Mouse (Mus musculus) lung, embryonic 16.5 days (tissue): ENCODE results near the gene Fam167b. TPM values are rescaled to one million over a fixed set of nuclear protein-coding genes. Genes with fewer than 3 reads are reported as not detected.

ENCODE experiments used
- ATAC-seq: fragments of 200-750 bp; cut with Nextera tagmentation; 2 replicates; pipeline ENCODE4 v1.8.0; 2017; ENCODE audit warnings: low read depth, mild to moderate bottlenecking, moderate library complexity
- H3K27ac ChIP-seq: fragments of 300-500 bp; sonication (generic); 2 replicates; pipeline ENCODE4 v1.5.1; 2014; ENCODE audit warnings: mild to moderate bottlenecking, control low read depth, low read length
- H3K27me3 ChIP-seq: fragments of 300-500 bp; sonication (generic); 2 replicates; pipeline ENCODE4 v1.6.1; 2014; ENCODE audit warnings: low read depth, low read length, mixed read lengths; ENCODE audit not compliant: control insufficient read depth, insufficient read depth
- H3K36me3 ChIP-seq: fragments of 300-500 bp; sonication (generic); 2 replicates; pipeline ENCODE4 v1.6.1; 2014; ENCODE audit warnings: low read length; ENCODE audit not compliant: control insufficient read depth, insufficient read depth
- H3K4me1 ChIP-seq: fragments of 300-500 bp; sonication (generic); replicated peaks from 2 replicates; pipeline ENCODE4 v1.6.1; 2014; ENCODE audit warnings: low read length, mixed read lengths; ENCODE audit not compliant: control insufficient read depth, insufficient read depth
- H3K4me2 ChIP-seq: fragments of 300-500 bp; sonication (generic); 2 replicates; pipeline ENCODE4 v1.6.1; 2014; ENCODE audit warnings: low read depth, low read length, control low read depth
- H3K4me3 ChIP-seq: fragments of 300-500 bp; sonication (generic); 2 replicates; pipeline ENCODE4 v1.5.1; 2014; ENCODE audit warnings: mild to moderate bottlenecking, low read length, control low read depth
- H3K9ac ChIP-seq: fragments of 300-500 bp; sonication (generic); 2 replicates; pipeline ENCODE4 v1.6.1; 2014; ENCODE audit warnings: low read length, control low read depth
- H3K9me3 ChIP-seq: fragments of 300-500 bp; sonication (generic); 2 replicates; pipeline ENCODE4 v1.6.1; 2016; ENCODE audit warnings: low read length; ENCODE audit not compliant: control insufficient read depth
- WGBS: fragments of 180-500 bp; shearing (Covaris S2); extraction: QIAGEN DNeasy Blood & Tissue Kit; methylation state at CpG from one replicate; pipeline ENCODE4 v1.1.7; 2014; 5-methylcytosine and 5-hydroxymethylcytosine counted together
- polyA plus RNA-seq: library from polyadenylated mRNA; unstranded; fragments of >200 nt; fragmentation: Nextera tagmentation; extraction: Ambion mirVana; gene quantifications from 2 replicates; pipeline ENCODE4 v1.2.1, GENCODE M21; 2015

Fam167b gene
- 5.3 and 6.3 TPM in 2 replicates for polyA plus RNA-seq

- H3K9me3 ChIP-seq: no peaks in the 10 kb centered on the region
- H3K27me3 ChIP-seq: no peaks in the 10 kb centered on the region; the same call in 1 of the 2 replicates
- peak within 1 kb of the TSS; percentile 52 for H3K27ac ChIP-seq
- peak; percentile 47; the same call in 1 of the 2 replicates for ATAC-seq
- no peak within 1 kb of the TSS for H3K4me3 ChIP-seq
- H3K9ac ChIP-seq: no peak within 1 kb of the TSS
- peaks cover 5% of the 10 kb centered on the region; the same call in 1 of the 2 replicates for H3K4me1 ChIP-seq
- H3K4me2 ChIP-seq: peak within 1 kb of the TSS; percentile 36; the same call in 1 of the 2 replicates
- no peaks in the 10 kb centered on the region for H3K36me3 ChIP-seq
- 64% methylated on average over 5 of the region's 5 CpGs for WGBS
Measured at GRCm38 (mm10) chr4:129578466-129578865, at the start of gene Fam167b. TSS of gene Fam167b (minus strand) at chr4:129578549.

GRCm38 (mm10) chr4:129626035-129626434 lies 47.7 kb upstream of the Fam167b start:
- H3K27me3 ChIP-seq: no peaks in the 10 kb centered on the region
- 63% methylated on average over 6 of the region's 6 CpGs for WGBS
- H3K4me1 ChIP-seq: peaks cover 25% of the 10 kb centered on the region
- peaks cover 35% of the 10 kb centered on the region for H3K36me3 ChIP-seq
- no peaks in the 10 kb centered on the region for H3K9me3 ChIP-seq
- H3K27ac ChIP-seq: no peak overlapping the region
- no peak overlapping the region for H3K4me3 ChIP-seq
- no peak overlapping the region for H3K4me2 ChIP-seq
- no peak for ATAC-seq
- no peak overlapping the region for H3K9ac ChIP-seq

- Histone ChIP-seq H3K27ac (no peak overlapping the region), H3K9ac (no peak overlapping the region; the same call in 1 of the 2 replicates), H3K27me3 (no peaks in the 10 kb centered on the region), H3K4me1 (peaks cover 23% of the 10 kb centered on the region), H3K36me3 (peaks cover 32% of the 10 kb centered on the region), H3K4me2 (peak overlapping the region; percentile 59; the same call in 1 of the 2 replicates), H3K4me3 (no peak overlapping the region), H3K9me3 (no peaks in the 10 kb centered on the region)
- 44% methylated on average over 4 of the region's 4 CpGs for WGBS
- ATAC-seq: no peak
Measured at GRCm38 (mm10) chr4:129625496-129625895, 47.1 kb upstream of the Fam167b start.

GRCm38 (mm10) chr4:129625029-129625370 lies 46.7 kb upstream of the Fam167b start:
- Histone ChIP-seq H3K9ac (peak overlapping the region; percentile 11), H3K9me3 (no peaks in the 10 kb centered on the region), H3K36me3 (peaks cover 27% of the 10 kb centered on the region), H3K27me3 (no peaks in the 10 kb centered on the region), H3K4me2 (peak overlapping the region; percentile 59), H3K4me3 (peak overlapping the region; percentile 68), H3K27ac (peak overlapping the region; percentile 87), H3K4me1 (peaks cover 23% of the 10 kb centered on the region)
- 4% methylated on average over 6 of the region's 6 CpGs for WGBS
- peak; percentile 30 for ATAC-seq

GRCm38 (mm10) chr4:129624281-129625028 lies 46.1 kb upstream of the Fam167b start:
- H3K4me2 ChIP-seq: peak overlapping the region; percentile 59
- H3K36me3 ChIP-seq: peaks cover 23% of the 10 kb centered on the region
- H3K27me3 ChIP-seq: no peaks in the 10 kb centered on the region
- no peaks in the 10 kb centered on the region for H3K9me3 ChIP-seq
- peak overlapping the region; percentile 82 for H3K9ac ChIP-seq
- WGBS: under 1% methylated on average over 18 of the region's 18 CpGs
- peaks cover 23% of the 10 kb centered on the region for H3K4me1 ChIP-seq
- peak; percentile 93 for ATAC-seq
- H3K4me3 ChIP-seq: peak overlapping the region; percentile 68
- peak overlapping the region; percentile 87 for H3K27ac ChIP-seq

- H3K4me3 ChIP-seq: peak within 1 kb of the TSS; percentile 68
- H3K27me3 ChIP-seq: no peaks in the 10 kb centered on the region
- peak; percentile 55 for ATAC-seq
- H3K9me3 ChIP-seq: no peaks in the 10 kb centered on the region
- 0% methylated on average over 10 of the region's 10 CpGs for WGBS
- H3K4me1 ChIP-seq: peaks cover 25% of the 10 kb centered on the region
- H3K36me3 ChIP-seq: peaks cover 15% of the 10 kb centered on the region
- H3K4me2 ChIP-seq: peak within 1 kb of the TSS; percentile 59
- H3K27ac ChIP-seq: peak within 1 kb of the TSS; percentile 87
- peak within 1 kb of the TSS; percentile 82 for H3K9ac ChIP-seq
Measured at GRCm38 (mm10) chr4:129623681-129624091, 45.3 kb upstream of the Fam167b start, which contains the start of gene Ccdc28b. TSS of gene Ccdc28b (minus strand) at chr4:129623947.

- no peak for ATAC-seq
- WGBS: 18% methylated on average over 8 of the region's 8 CpGs
Measured at GRCm38 (mm10) chr4:129622803-129623535, 44.6 kb upstream of the Fam167b start.

GRCm38 (mm10) chr4:129622120-129622802 lies 43.9 kb upstream of the Fam167b start:
- Histone ChIP-seq H3K4me3 (no peak overlapping the region; the same call in 1 of the 2 replicates), H3K9ac (peak overlapping the region; percentile 82; the same call in 1 of the 2 replicates), H3K4me1 (peaks cover 32% of the 10 kb centered on the region), H3K27me3 (no peaks in the 10 kb centered on the region), H3K36me3 (peaks cover under 1% of the 10 kb centered on the region; the same call in 1 of the 2 replicates), H3K9me3 (no peaks in the 10 kb centered on the region), H3K27ac (peak overlapping the region; percentile 7; the same call in 1 of the 2 replicates), H3K4me2 (peak overlapping the region; percentile 59)
- no peak for ATAC-seq
- WGBS: 68% methylated on average over 11 of the region's 11 CpGs

More at GRCm38 (mm10) chr4:129622803-129623535, 44.6 kb upstream of the Fam167b start:
- Histone ChIP-seq H3K4me1 (peaks cover 31% of the 10 kb centered on the region), H3K9ac (peak overlapping the region; percentile 82), H3K36me3 (peaks cover 8% of the 10 kb centered on the region), H3K27me3 (no peaks in the 10 kb centered on the region), H3K9me3 (no peaks in the 10 kb centered on the region), H3K4me2 (peak overlapping the region; percentile 59), H3K27ac (peak overlapping the region; percentile 87), H3K4me3 (peak overlapping the region; percentile 68)
